Comparison of ENCODE assay signal across 9 mouse cellular contexts in the genomic region with DNA sequence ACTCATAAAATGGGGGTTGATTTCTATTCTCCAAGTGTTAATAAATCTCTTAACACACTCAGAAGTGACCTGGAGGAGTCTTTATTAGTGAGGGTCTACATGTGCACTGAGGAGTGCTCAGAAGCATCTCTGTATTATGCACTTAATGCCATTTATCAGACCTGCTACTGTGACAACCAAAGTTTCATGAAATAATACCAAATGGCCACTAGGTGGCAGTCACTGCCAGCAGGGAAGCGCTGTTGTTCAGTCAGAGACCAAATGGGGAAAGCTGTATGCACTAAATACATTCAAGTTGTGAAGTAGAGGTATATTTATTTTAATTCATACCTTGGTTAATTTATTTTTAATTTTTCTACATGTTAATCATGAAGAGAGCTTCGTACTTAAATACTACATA. TPM values are rescaled to one million over a fixed set of nuclear protein-coding genes. Genes with fewer than 3 reads are reported as not detected.
DNase-seq lines count a peak whose midpoint lies in the region; ATAC-seq lines count a peak whose summit lies in the region.
"Had no signal": no experiment of that assay in that cellular context is flagged by ENCODE, and none has a peak within 500 bp of the region (broad histone marks: within the 10 kb centered on the region; RNA-seq: fewer than 3 reads in every experiment).

No protein-coding gene starts in this region.

- no peak overlapping the region for H3K4me2 ChIP-seq in hindbrain, embryonic 15.5 days
- no peak overlapping the region for H3K4me2 ChIP-seq in limb, embryonic 11.5 days (ENCODE audit: low read depth, severe bottlenecking)
- H3K4me2 ChIP-seq in neural tube, embryonic 14.5 days (ENCODE audit: low read depth, low read length): no peak overlapping the region

- no peaks in the 10 kb centered on the region for H3K36me3 ChIP-seq in hindbrain, embryonic 15.5 days
- H3K36me3 ChIP-seq in limb, embryonic 11.5 days (ENCODE audit: control insufficient read depth, insufficient read depth, low read length): no peaks in the 10 kb centered on the region
- H3K36me3 ChIP-seq in neural tube, embryonic 14.5 days (ENCODE audit: control insufficient read depth, insufficient read depth, low read length): no peaks in the 10 kb centered on the region

- H3K4me1 ChIP-seq in hindbrain, embryonic 15.5 days (replicated peaks): no peaks in the 10 kb centered on the region
- no peaks in the 10 kb centered on the region for H3K4me1 ChIP-seq in limb, embryonic 11.5 days (ENCODE audit: control insufficient read depth, insufficient read depth, low read length)
- H3K4me1 ChIP-seq in neural tube, embryonic 14.5 days (ENCODE audit: control insufficient read depth, insufficient read depth, low read length): no peaks in the 10 kb centered on the region

- H3K27ac ChIP-seq in hindbrain, embryonic 15.5 days (replicated peaks): no peak overlapping the region
- H3K27ac ChIP-seq in limb, embryonic 11.5 days (replicated peaks; ENCODE audit: low read depth, low read length): no peak overlapping the region
- no peak overlapping the region for H3K27ac ChIP-seq in neural tube, embryonic 14.5 days (ENCODE audit: low read depth, low read length)

- ATAC-seq in hindbrain, embryonic 15.5 days (ENCODE audit: low FRiP score, low read depth): peak; percentile 45; the same call in 1 of the 2 replicates
- ATAC-seq in limb, embryonic 11.5 days (ENCODE audit: insufficient number of reproducible peaks, low FRiP score, low TSS enrichment, low read depth): 0 out of 2 replicates have a peak, but pooled peaks have one; percentile 35
- peak; percentile 79; the same call in 1 of the 2 replicates for ATAC-seq in neural tube, embryonic 14.5 days (ENCODE audit: low read depth)

- DNase-seq in urinary bladder, postnatal 25 days (ENCODE audit: low spot score): peak; percentile 17
- DNase-seq in urinary bladder, adult 2 months (ENCODE audit: low spot score): no peak
- peak; percentile 21 for DNase-seq in adrenal gland, postnatal 25 days
- peak; percentile 45 for DNase-seq in embryo, embryonic 9.5 days (ENCODE audit: extremely low spot score)
- DNase-seq in limb, embryonic 11.5 days (ENCODE audit: low spot score): peak; percentile 37
- DNase-seq in gastrocnemius, postnatal 36 days: no peak

- no peaks in the 10 kb centered on the region for H3K27me3 ChIP-seq in hindbrain, embryonic 15.5 days
- H3K27me3 ChIP-seq in limb, embryonic 11.5 days (ENCODE audit: control insufficient read depth, insufficient read depth, low read length): no peaks in the 10 kb centered on the region
- no peaks in the 10 kb centered on the region for H3K27me3 ChIP-seq in neural tube, embryonic 14.5 days (ENCODE audit: control insufficient read depth, insufficient read depth, low read length)

- no peaks in the 10 kb centered on the region for H3K9me3 ChIP-seq in hindbrain, embryonic 15.5 days
- no peaks in the 10 kb centered on the region for H3K9me3 ChIP-seq in limb, embryonic 11.5 days (ENCODE audit: control insufficient read depth, low read length)
- H3K9me3 ChIP-seq in neural tube, embryonic 14.5 days (ENCODE audit: control insufficient read depth, low read length): no peaks in the 10 kb centered on the region

- intact Hi-C loops in gastrocnemius, postnatal 36 days (cut with DNase I): no loop called here

- 3% methylated on average over 2 of the region's 2 CpGs for WGBS in hindbrain, embryonic 15.5 days
- 1% methylated on average over 2 of the region's 2 CpGs for WGBS in limb, embryonic 11.5 days
- WGBS in neural tube, embryonic 14.5 days: 0% methylated on average over 2 of the region's 2 CpGs

- H3K4me3 ChIP-seq in hindbrain, embryonic 15.5 days: no peak overlapping the region
- H3K4me3 ChIP-seq in limb, embryonic 11.5 days (ENCODE audit: low read depth, low read length): no peak overlapping the region
- no peak overlapping the region for H3K4me3 ChIP-seq in neural tube, embryonic 14.5 days (ENCODE audit: low read depth, low read length)

- H3K9ac ChIP-seq in hindbrain, embryonic 15.5 days: no peak overlapping the region
- H3K9ac ChIP-seq in limb, embryonic 11.5 days (ENCODE audit: low read length): no peak overlapping the region
- H3K9ac ChIP-seq in neural tube, embryonic 14.5 days (replicated peaks; ENCODE audit: low read depth, low read length): no peak overlapping the region

RNA-seq across cellular contexts. Expression of gene Lpcat4, which starts 42.4 kb away (rescaled TPM):
- polyA plus RNA-seq in urinary bladder, adult 2 months (2012; rRNA removed): 49.2 and 51.3 TPM in 2 replicates
- 6.0 and 10.4 TPM in 2 replicates for total RNA-seq in adrenal gland, postnatal 25 days (2021)
- 24.4 and 27.4 TPM in 2 replicates for polyA plus RNA-seq in hindbrain, embryonic 15.5 days (2015; fragmentation: Nextera tagmentation; extraction: Ambion mirVana)
- polyA plus RNA-seq in limb, embryonic 11.5 days (2014; fragmentation: Nextera tagmentation; extraction: Ambion mirVana): 14.2 TPM in 2 replicates
- 22.4 and 26.1 TPM in 2 replicates for polyA plus RNA-seq in neural tube, embryonic 14.5 days (2014; fragmentation: Nextera tagmentation; extraction: Ambion mirVana)
- total RNA-seq in gastrocnemius, postnatal 36 days (2021): 1 to 10 TPM in 1 of 2 experiments, under 1 TPM in 1; 0.69 to 1.0 TPM

RNA-seq across cellular contexts. Expression of gene Olfr1318, which starts 42.9 kb away (rescaled TPM):
- polyA plus RNA-seq in urinary bladder, adult 2 months (2012; rRNA removed): not detected in 2 replicates
- not detected in 2 replicates for total RNA-seq in adrenal gland, postnatal 25 days (2021)
- 0.07 and 0.16 TPM in 2 replicates for polyA plus RNA-seq in hindbrain, embryonic 15.5 days (2015; fragmentation: Nextera tagmentation; extraction: Ambion mirVana)
- polyA plus RNA-seq in limb, embryonic 11.5 days (2014; fragmentation: Nextera tagmentation; extraction: Ambion mirVana): not detected in 2 replicates
- polyA plus RNA-seq in neural tube, embryonic 14.5 days (2014; fragmentation: Nextera tagmentation; extraction: Ambion mirVana): 0.08 TPM in 1 of 2 replicates, not detected in the other
- total RNA-seq in gastrocnemius, postnatal 36 days (2021): not detected
- total RNA-seq: layer of hippocampus, adult 8-10 months had no signal

RNA-seq across cellular contexts. Expression of gene Olfr1317, which starts 56.7 kb away (rescaled TPM):
- polyA plus RNA-seq in urinary bladder, adult 2 months (2012; rRNA removed): not detected in 2 replicates
- not detected in 2 replicates for total RNA-seq in adrenal gland, postnatal 25 days (2021)
- not detected in 2 replicates for polyA plus RNA-seq in hindbrain, embryonic 15.5 days (2015; fragmentation: Nextera tagmentation; extraction: Ambion mirVana)
- not detected in 2 replicates for polyA plus RNA-seq in limb, embryonic 11.5 days (2014; fragmentation: Nextera tagmentation; extraction: Ambion mirVana)
- polyA plus RNA-seq in neural tube, embryonic 14.5 days (2014; fragmentation: Nextera tagmentation; extraction: Ambion mirVana): not detected in 2 replicates
- total RNA-seq in gastrocnemius, postnatal 36 days (2021): not detected
- total RNA-seq: layer of hippocampus, adult 8-10 months had no signal

Comparison
In these comparisons a context has a peak if more than half of its experiments do, and no peak if none do; other contexts are left out.
1. DNase-seq: peak in urinary bladder, postnatal 25 days (single experiment), adrenal gland, postnatal 25 days (single experiment), embryo, embryonic 9.5 days (single experiment) and limb, embryonic 11.5 days (single experiment); none in urinary bladder, adult 2 months (single experiment) and gastrocnemius, postnatal 36 days (0 of 2).
2. Peak in every context shown above with its lines, with median percentiles within 50 percentile points of each other: ATAC-seq.